Mouse (Mus musculus): ENCODE results near the gene Iqsec1.

The Iqsec1 gene

DNA sequence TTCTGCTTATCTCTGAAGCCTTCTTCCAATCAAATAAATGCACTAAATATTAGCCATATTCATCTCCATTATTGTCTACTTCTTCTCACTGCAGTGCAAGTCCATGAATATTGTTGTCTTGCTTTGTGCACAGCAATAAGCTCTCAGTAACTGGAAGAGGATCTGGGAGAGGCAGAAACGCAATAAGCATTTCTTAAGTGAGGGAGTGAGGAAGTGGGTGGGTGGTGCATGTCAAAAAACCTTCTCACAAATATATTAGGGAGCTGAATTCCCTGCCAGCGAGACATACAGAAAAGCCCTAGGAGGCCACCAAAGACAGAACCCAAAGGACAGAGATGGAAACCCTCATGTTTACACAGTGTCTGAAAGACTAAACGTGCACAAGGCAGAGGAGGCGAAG is 35.1 kb downstream of the Iqsec1 start:
- DNase-seq (ENCODE audit: low spot score) = no peak

GRCm38 (mm10) chr6:90950936-90951335 is 37.5 kb downstream of the Iqsec1 start:
- DNase-seq (ENCODE audit: low spot score) = no peak

DNA sequence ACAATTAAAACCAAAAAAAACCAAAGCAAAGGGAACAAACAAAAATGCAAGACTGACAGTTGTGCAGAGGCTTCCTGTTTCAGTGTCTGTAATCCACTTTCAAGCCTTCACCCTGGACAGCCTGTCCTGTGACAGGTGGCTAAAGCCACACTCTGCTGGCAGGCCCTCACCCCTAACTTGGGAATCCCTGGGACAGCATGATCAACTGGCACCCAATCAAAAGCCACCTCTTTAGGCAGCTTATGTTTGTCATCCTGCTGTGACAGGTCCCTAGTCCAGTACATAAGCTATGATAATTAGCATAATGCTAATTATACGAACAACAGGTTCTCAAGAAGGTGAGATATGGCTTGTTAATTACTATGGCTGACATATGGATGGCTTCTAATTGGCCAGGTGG is 40.4 kb downstream of the Iqsec1 start:
- DNase-seq (ENCODE audit: low spot score) = no peak

DNA sequence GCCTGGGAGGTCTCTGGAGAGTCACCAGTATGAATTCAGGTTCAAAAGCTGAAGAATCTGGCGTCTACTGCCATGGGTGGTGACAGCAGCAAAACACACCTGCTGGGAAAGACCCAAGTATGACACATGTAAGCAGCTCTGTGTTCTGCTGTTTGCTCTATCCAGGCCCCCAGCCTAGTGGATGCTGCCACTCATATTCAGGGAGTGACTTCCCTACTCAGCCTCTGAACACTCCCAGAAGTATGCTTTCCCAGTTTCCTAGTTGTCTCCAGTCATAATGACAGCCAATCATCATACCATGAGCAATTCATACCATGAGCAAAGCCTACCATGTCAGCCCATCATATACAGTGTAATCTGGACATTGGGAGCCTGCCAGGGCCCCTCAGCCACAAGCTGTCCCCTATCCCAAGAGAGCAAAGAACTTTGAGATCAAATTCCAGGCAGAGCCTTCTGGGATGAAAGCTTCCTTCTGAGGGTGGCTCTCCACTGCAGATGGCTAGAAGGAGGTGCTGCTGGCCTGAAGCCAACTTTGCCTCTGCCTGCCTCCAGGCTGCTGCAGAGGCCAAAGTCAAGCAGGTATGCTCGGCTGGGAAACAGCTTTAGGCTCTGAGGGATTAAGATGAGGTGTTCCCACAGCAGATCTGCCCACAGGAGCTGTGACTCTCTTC is 42.8 kb downstream of the Iqsec1 start:
- no peak for DNase-seq (ENCODE audit: low spot score)

GRCm38 (mm10) chr6:90941257-90941656 is 47.2 kb downstream of the Iqsec1 start:
- DNase-seq (ENCODE audit: low spot score) = no peak

DNA sequence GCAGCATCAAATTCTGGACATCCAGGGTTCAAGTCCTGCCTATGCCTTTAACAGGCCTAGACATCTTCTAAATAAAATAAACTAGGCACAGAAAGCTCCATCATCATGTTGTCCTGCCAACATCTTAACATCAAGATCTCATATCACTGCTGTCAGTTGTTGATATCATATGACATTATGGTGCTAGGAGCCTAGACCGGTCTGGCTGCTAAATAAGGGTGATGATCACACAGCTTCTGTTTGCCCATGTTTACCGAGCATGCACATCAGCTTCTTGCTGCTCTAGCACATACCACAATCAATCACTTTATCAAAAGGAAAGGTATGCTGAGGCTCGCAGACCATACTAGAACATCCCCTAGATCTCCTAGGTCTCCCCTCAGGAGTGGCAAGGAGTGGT is 54.8 kb downstream of the Iqsec1 start:
- no peak for DNase-seq (ENCODE audit: low spot score)

GRCm38 (mm10) chr6:90928806-90929205 is 59.7 kb downstream of the Iqsec1 start:
- DNase-seq (ENCODE audit: low spot score) = no peak

DNA sequence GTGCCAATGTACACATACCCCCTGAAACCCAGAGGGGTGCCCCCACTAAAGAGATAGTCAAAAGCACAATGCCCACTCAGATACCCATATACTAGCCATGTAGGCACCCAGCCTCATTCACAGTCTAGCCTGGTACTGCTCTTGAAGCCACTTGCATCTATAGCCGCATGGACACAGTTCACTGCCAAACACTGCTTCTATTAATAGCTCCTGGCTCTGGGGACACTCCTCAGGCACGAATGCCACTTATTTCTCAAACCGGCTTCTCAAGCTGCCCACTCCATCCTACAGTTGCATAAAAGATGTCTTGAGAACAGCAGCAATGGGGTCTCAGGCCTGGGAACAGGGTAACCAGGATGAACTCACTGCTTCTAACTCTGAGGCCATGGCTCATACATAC is 63.0 kb downstream of the Iqsec1 start:
- no peak for DNase-seq (ENCODE audit: low spot score)

DNA sequence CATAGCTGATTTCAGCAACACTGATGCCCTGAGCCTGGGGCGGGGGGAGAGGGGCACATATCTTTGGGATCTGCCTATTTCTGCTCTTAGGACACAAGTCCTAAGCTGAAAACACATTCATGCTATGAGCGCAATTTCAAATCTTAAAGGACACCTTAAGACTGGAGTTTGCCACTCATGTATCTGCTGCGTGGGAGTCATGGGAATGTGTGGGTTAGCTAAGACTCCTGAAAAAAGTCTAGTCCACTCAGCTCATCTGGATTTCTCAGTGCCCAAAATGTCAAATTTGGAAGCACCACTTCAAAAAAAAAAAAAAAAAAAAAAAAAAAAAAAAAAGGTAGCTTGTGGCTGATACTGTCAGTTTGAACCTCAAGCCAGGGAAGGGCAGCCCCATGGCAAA is 63.7 kb downstream of the Iqsec1 start:
- DNase-seq (ENCODE audit: low spot score) = no peak

DNA sequence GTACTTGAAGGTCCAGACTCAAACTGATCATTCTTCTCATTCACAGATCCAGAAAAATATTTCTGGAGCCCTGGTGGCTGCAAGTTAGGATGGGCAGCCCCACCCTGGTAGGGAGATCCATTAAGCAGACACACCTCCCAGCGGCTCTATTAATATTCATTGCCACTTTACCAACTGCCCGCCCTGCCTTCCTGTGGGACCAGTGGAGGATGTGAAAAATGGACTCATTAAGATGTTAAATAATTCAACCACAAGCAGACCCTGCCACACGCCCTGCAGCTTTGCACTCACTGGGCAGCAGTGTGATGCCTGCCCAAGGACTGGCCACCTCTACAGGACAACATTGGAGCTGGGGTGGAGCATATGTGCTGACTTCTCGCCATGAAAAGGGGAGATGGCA is 64.1 kb downstream of the Iqsec1 start:
- no peak for DNase-seq (ENCODE audit: low spot score)

GRCm38 (mm10) chr6:90921259-90921946 is 67.1 kb downstream of the Iqsec1 start:
- DNase-seq (ENCODE audit: low spot score) = no peak

GRCm38 (mm10) chr6:90920510-90921220 is 67.8 kb downstream of the Iqsec1 start:
- DNase-seq (ENCODE audit: low spot score) = no peak

- no peak for DNase-seq (ENCODE audit: low spot score)
These were observed 68.7 kb downstream of the Iqsec1 start for GRCm38 (mm10) chr6:90919636-90920420.

DNA sequence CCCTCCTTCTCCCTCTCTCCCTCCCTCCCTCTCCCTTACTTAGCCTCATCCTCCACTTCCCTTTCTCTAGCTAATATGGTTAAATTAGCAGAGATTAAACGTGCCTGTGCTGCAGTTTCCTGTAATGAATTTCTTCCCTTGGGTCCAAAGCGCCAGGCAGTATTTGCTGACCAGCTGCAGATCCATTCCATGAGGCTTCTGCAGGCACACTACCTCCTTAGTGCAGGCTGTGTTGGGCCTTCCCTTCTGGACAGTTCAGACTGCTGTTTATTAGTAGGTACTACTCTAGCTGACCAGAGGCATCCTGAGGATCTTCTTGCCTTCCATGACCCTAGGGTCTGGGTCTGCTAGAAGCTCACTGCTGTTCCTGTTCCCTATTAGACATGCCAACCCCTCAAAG is 72.9 kb downstream of the Iqsec1 start:
- DNase-seq (ENCODE audit: low spot score) = no peak

DNA sequence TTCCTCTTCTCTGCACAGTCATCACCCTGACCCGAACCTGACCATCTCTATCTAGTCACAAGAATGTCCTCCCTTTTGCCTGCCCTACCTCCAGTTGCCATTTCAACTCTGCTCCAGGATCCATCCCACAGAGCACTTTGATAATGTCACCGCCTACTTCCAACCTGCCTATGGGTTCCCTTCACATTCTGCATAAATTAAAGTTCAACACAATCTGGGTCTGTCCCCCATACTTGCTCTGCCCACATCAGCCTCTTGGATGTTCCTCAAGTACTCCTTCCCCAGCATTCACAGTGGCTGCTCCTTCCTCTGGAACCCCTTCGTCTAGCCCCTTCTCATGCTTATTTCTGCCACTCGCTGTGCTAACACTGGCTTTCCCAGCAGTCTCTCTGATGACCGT is 74.7 kb downstream of the Iqsec1 start:
- no peak for DNase-seq (ENCODE audit: low spot score)

GRCm38 (mm10) chr6:90912768-90913167 is 75.7 kb downstream of the Iqsec1 start:
- DNase-seq (ENCODE audit: low spot score) = no peak

DNA sequence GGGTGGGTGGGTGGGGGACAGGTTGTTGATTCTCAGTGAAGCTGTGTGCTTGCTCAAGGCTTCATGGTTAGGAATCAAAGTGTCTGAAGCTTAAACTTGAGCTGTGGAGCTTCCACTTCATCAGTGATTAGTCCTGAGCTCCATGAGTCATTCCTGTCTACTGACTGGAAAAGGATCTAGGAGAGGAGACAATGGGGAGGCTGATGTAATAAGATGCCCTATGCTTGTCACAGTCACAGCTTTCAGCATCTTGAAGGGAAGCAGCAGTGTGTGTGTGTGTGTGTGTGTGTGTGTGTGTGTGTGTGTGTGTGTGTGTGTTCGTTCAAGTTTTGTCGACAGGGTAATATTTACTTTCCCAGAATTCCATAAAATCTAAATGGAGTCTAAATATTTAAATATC is 84.3 kb downstream of the Iqsec1 start:
- no peak for DNase-seq (ENCODE audit: low spot score)

GRCm38 (mm10) chr6:90900302-90900701 is 88.2 kb downstream of the Iqsec1 start:
- no peak for DNase-seq (ENCODE audit: low spot score)

DNA sequence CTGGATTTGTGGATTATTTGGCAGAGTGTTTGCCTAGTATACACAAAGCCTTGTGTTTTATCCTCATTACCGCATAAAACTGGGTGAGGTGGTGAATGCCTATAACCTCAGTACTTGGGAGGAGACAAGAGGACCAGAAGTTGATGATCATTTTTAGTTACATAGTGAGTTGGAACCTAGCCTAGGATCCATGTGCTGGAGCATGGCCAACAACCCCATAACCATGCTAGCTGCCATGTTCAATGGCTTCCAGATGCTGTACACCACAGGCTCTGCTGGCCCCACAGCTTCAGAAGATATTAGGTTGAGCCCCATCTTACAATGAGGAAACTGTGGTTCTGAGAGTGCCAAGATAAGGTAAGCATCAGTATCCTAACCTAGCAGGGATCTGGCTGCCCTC is 89.2 kb downstream of the Iqsec1 start:
- no peak for DNase-seq (ENCODE audit: low spot score)

GRCm38 (mm10) chr6:90898107-90898506 is 90.4 kb downstream of the Iqsec1 start:
- DNase-seq (ENCODE audit: low spot score) = no peak

DNA sequence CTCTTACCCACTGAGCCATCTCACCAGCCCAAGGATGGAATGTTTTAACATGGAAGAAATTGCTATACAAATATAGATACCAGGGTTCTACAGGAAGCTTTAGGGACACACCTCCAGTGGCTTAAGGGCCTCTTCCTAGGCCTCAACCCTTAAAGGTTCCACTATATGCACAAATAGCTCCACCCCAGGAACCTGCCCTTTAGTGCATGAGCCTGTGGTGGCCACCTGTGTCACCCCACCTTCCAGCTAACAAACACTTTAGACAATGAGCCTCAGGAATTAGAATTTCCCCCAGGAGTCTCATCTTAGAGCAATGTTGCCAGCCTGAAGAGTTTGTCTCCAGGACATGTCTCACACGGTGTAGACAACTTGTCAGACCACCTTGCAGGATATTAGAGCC is 96.1 kb downstream of the Iqsec1 start:
- no peak for DNase-seq (ENCODE audit: low spot score)
